Mouse (Mus musculus) right cerebral cortex, postnatal 36 days (tissue): ENCODE measurements around the gene Sik3.
"Not testable (repeated sequence)": the region's sequence is repeated elsewhere in the genome, so short reads cannot be mapped to it uniquely, and the experiment has no call there.

ENCODE experiments used
- DNase-seq, 2 experiments: peaks; one replicate each; pipeline ENCODE4 v3.0.0; 2022; ENCODE audit warnings: low spot score in 2 of 2, mixed read lengths in 1 of 2

Gene Sik3

DNA sequence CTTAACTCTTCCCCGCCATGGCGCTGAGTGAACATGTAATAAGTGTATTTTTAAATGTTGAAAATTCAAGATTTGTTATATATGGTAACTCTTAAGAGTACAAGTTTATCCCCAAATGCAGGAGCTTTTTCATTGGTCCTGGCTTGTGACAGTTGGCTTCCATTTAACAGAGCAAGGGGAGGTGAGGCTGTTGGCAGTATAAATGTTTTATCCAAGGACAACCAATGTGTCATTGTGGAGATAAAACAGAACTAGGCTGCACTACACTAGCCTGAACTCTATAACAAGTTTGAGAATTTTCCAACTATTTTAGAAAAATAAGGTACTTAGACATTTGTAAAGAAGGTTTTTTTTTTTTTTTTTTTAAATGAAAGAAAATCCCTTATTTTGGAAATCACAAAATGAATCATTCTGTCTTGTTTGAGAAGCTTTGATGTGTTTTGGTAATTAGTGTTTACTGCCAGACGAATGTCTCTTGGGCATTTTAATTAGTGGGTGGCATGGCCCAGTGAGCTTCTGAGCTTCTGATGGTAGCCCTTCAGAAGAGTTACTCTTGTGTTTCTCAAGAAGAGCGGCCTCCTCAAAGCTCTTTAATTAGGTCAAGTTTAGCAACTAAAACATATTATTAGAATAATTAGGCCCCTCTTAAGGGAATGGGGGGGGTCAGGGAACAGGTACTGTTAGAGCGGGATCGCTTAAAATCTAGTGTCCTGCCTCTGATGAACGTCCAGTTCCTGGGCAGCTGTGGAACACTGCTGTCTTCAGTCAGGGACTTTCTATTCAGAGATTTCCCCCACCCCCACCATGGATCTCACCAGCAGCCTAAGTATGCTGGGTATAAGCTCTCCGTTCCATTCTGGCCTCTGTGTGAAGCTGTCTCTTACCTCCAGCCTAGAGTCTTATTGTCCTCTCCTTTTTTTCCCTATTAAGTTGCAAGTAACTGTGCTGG is 139.7 kb downstream of the Sik3 start:
- peak in 1 of 2 experiments; percentile 30 for DNase-seq

DNA sequence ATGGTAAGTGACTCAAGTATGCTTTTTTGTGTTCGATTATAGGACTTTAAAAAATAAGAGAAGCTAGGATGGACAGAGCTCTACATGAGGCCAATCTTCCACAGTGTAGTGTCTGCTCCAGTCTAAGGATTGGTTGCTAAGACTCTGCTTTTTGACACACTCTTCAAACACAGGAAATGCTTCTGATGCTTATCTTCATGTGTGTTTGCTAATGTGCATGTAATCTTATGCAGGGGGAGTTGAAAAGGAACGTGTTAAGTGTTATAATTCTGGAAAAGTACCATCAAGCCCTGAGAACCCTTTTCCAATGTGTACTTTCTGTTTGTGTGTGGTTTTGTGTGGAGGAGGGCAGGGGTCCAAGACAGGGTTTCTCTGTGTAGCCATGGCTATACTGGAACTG is 141.8 kb downstream of the Sik3 start:
- DNase-seq: no peak

GRCm38 (mm10) chr9:46155026-46155425 is 142.4 kb downstream of the Sik3 start:
- no peak for DNase-seq

- DNase-seq: not testable (repeated sequence)
Measured at GRCm38 (mm10) chr9:46155818-46156217, 143.2 kb downstream of the Sik3 start.

DNA sequence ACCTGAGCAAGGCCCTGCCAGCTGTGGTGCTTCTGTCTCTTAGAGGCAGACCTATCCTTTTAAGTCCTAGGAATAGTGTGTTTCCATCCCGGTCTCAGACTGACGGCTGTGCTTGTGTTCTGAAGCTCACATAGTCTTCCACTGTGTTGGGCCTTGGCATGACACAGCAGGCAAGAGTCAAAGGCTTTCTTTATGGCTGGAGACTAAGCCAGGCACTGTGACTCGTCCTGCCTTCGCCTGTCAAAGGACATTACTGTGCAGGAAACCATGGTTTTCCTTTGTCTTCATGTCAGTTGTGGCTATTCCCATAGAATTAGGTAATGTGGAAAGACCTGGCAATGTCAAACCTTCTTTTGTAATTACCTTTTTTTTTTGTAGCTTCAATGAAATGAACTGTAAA is 144.1 kb downstream of the Sik3 start:
- DNase-seq: no peak

DNA sequence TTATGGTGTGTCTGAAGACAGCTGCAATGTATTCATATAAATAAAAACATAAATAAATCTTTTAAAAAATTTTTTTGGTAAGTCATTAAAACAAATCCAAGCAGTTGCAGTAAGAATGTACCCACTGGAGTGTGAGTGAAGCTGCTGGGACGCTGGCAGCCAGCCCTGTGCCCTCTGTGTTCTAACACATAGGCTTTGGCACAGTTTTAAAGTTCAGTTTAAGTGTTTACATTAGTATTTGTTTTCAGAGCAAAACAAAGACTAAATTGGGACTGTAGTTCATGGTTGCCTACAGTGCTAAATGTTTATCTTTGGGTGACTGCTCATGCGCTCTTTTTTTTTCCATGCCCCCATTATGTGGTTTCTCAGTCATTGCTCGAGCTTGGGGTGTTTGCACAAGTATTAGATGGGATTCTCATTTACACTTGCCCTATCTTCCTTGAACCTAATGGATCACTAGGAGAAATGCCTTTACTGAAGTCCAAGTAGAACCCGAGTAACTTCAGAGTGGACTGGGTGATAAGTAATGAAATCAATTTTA is 145.7 kb downstream of the Sik3 start:
- DNase-seq: no peak

- DNase-seq: no peak
Measured at GRCm38 (mm10) chr9:46163430-46163829, 150.8 kb downstream of the Sik3 start.

GRCm38 (mm10) chr9:46168802-46169201 is 156.2 kb downstream of the Sik3 start:
- no peak for DNase-seq

- DNase-seq: no peak
Measured at GRCm38 (mm10) chr9:46172251-46172650, 159.6 kb downstream of the Sik3 start.

DNA sequence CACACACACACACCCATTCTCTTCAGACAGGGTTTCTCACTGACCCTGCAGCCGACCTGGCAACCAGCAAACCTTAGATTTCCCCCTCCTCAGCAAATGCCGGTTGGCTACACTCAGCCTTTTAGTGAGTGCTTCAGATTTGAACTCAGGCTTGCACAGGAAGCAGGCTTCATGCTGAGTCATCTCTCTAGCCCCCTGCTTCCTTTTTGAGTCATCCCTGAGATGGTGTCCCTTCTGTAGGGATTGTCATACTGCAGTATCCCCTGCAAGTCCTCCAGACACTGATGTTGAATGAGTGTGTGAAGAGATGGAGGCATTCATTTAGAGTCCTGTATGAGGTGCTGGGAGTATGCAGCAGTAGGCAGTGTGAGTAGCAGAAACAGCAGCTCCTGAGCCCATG is 160.3 kb downstream of the Sik3 start:
- DNase-seq: no peak

- DNase-seq: no peak
Measured at GRCm38 (mm10) chr9:46173919-46174318, 161.3 kb downstream of the Sik3 start.

- DNase-seq: no peak
Measured at GRCm38 (mm10) chr9:46174770-46175294, 162.2 kb downstream of the Sik3 start.

DNA sequence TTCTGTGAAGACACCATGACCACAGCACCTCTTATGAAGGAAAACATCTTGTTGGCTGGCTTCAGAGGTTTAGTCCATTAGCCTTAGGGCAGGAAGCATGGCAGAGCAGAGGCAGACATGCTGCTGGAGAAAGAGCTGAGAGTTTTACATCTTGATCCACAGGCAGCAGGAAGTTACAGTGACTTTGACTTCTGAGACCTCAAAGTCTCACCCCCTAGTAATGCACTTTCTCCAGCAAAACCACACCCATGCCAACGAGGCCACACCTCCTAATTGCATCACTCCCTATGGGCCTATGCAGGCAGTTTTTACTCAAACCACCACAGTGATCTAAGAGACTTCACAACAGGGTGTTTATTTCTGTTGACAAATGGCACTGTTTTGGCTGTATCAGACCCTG is 162.7 kb downstream of the Sik3 start:
- no peak for DNase-seq

DNA sequence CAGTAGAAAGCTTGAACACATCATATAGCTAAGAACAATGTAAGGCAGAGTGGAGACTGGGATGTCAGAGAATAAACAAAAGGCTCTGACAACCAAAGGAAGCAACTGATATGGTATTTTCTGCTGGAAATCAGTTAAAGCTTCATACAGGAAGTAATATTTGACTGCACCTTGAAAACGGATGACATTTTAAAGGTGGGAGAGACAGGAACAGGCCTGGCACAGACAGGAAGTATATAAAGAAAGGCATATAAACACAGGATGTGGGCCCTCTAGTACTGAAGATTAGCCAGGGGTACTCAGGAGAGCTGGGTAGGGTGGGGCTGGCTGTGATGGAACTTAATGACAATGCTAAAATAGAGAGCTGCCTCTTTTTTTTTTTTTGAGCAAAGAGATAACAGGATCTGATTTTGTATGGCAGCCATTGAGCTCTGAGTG is 163.3 kb downstream of the Sik3 start:
- DNase-seq: no peak

DNA sequence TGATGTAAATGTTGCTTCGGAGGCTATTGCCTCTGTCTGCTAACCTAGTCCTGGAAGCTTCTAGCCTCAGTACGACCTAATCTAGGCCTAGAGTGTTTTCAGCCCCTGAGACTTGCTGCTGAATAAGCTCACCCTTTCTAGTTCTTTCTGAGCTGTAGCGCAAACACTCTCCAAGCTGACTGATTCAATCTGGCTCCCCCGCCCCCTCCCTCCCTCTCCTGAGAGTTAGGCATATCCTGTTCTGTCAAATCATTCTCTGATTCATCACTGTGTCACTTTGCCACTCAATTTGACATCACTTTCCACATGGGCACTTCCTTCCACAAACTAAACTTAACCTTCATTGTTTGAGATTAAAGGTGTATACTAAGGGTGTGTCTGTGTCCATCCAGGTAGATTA is 164.0 kb downstream of the Sik3 start:
- DNase-seq: no peak

DNA sequence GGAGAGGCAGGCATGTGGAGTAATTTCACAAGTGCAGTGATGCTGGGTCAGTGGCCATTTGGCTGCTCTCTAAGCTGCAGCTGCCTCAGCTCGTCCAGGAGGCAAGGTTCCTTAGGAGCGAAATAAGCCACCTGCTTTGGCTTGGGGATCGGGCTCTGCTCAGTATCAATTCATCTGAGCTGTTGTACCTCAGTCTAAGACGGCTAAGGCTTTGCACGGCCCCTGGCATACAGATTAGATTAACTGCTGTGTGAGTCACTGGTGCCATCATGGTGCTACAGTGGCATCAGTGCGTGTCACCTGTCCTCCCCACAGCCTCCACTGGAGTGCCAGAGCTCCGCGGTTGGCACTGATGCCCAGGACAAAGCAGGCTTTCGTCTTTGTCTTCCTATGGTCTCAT is 166.0 kb downstream of the Sik3 start:
- no peak for DNase-seq

DNA sequence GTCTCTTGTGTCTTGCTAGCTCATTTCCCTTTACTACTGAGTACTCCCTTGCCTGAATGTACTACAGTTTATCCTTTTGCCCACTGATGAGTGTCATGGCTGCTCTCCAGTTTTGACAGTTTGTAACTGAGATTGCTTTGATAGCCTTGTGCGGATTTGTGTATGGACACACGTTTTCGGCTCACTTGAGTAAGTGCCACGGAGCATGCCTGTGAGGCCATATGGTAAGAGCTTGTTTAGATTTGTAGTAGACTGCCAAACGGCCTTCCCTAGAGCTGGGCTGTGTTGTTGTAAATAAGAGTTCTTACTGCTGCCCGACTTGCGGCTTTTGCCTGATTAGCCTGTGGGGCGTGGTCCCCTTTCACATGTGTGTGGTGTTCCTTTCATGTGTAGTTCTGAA is 168.7 kb downstream of the Sik3 start:
- DNase-seq: no peak

GRCm38 (mm10) chr9:46184542-46184941 is 171.9 kb downstream of the Sik3 start:
- DNase-seq: no peak

DNA sequence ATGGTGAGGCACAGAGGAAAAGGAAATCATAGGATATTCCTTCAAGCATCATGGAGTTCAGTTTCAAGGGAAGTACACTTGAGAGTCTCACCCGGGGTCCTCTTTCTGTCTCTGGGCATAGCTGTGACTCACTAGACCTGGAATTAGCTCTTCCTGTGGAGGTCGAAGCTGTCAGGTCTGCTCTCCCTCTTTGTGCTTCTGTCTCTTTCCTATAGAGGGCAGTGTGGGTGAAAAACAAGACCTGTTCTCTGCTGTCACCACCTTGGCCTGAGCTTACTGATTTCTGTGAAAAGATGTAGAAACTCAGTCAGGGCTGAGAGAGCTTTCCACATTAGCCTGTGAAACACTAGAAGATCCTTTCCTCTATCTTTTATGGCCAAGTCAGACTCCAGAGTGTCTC is 172.6 kb downstream of the Sik3 start:
- no peak for DNase-seq

GRCm38 (mm10) chr9:46186387-46186786 is 173.8 kb downstream of the Sik3 start:
- no peak for DNase-seq

DNA sequence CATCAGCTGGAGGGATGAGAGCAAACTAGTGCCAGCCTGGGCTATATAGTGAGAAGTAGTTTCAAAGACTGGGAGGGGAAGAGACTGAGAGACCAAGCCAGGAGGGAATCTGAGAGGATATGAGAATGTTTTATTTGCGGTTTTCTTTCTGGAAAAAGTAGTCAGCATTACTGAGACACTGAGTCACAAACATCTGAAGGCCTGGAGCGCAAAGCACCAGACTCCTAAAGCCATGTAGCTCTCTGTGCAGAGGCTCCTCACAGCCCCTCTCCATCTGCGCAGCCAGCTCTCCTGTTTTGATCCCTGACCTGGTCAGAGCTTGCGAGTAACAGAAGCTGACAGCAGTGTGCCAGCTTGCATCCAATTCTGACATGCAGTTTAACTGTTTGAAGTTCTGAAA is 175.8 kb downstream of the Sik3 start:
- no peak for DNase-seq

- no peak for DNase-seq
Measured at GRCm38 (mm10) chr9:46188956-46189355, 176.3 kb downstream of the Sik3 start.

DNA sequence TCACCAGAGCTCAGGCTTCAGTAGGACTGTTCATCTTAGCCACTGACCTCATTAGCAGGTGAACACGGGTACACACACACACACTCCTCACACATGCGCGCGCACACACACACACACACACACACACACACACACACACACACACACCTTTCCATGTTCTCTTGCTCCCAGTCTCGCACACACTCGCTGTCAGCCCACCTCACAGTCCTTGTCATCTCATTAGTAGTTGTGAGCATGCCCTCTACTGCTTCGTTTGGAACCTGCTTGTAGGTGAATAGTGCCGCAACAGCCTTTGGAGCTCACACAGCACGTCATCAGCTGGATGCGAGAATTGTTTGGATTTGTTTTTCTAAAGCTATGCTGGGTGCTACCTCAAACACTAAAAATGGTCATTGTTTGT is 176.8 kb downstream of the Sik3 start:
- DNase-seq: no peak
